Mouse (Mus musculus) heart, postnatal 0 days (tissue): ENCODE results near the gene Sestd1.

ENCODE experiments used
- CTCF ChIP-seq: IDR thresholded peaks from 2 replicates; pipeline ENCODE4 v1.5.1; 2016; ENCODE audit warnings: antibody characterized with exemption, control low read depth, low read depth
- EP300 ChIP-seq: IDR thresholded peaks from 2 replicates; pipeline ENCODE4 v1.6.1; 2016; ENCODE audit warnings: antibody characterized with exemption, low read depth

DNA sequence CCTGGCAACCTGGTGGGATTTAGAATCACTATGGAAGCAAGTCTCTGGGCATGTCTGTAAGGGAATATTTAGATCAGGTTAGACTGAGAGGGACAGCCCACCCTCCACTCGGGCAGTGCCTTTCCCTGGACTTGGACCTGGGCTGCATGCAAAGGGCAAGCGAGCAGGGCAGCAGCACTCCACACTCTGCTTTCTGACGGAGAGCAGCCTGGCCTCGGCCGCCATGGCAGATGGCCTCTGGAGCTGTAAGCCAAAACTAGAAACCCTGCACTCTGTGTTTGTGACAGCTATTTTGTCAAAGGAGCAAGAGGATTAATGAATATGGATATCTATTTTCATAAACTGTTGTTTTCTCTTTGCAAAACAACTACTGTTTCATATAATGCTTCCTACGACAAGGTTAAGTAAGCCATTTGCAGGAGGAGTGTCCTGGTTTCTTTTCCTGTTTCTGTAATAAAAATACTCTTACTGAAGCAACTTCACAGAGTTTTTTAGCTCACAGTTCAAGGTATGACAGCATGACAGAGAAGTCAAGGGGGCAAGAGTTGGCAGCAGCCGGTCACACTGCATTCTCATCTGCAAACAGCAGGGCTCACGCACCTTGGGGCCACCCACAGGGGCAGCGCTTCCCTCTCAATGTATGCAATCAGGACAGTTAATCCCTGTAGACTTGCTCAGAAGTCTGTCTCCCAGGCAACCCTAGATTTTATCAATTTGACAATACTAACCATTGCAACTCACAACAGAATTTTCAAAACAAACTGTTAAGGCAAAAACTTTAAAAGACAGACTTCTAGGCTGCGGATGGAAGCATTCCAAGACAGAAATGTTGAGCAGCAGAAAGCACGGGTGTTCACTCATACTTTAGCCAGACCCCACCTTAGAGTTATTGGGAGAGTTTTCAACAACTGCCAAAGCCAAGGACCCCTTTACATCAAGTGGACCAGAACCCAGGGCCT lies 16.6 kb downstream of the Sestd1 start:
- no peak for TF ChIP-seq EP300
- no peak for TF ChIP-seq CTCF
